Mouse (Mus musculus): ENCODE data around the gene 1810062G17Rik. TPM values are rescaled to one million over a fixed set of nuclear protein-coding genes. Genes with fewer than 3 reads are reported as not detected.

Gene 1810062G17Rik
- total RNA-seq, 2 experiments from 2014 or later, result not detected

GRCm38 (mm10) chr3:36499418-36499817 lies 23.7 kb downstream of the 1810062G17Rik start:
- ATAC-seq (replicated peaks; ENCODE audit: low FRiP score, poor library complexity, severe bottlenecking), result no peak

GRCm38 (mm10) chr3:36500976-36501375 lies 25.2 kb downstream of the 1810062G17Rik start:
- ATAC-seq (replicated peaks; ENCODE audit: low FRiP score, poor library complexity, severe bottlenecking), result no peak

GRCm38 (mm10) chr3:36501546-36501945 lies 25.8 kb downstream of the 1810062G17Rik start:
- no peak for ATAC-seq (replicated peaks; ENCODE audit: low FRiP score, poor library complexity, severe bottlenecking)

- ATAC-seq (replicated peaks; ENCODE audit: low FRiP score, poor library complexity, severe bottlenecking), result no peak
Measured at GRCm38 (mm10) chr3:36505306-36505705, 29.6 kb downstream of the 1810062G17Rik start.

- ATAC-seq (replicated peaks; ENCODE audit: low FRiP score, poor library complexity, severe bottlenecking), result no peak
Measured at GRCm38 (mm10) chr3:36505809-36506735, 30.3 kb downstream of the 1810062G17Rik start.

- no peak for ATAC-seq (replicated peaks; ENCODE audit: low FRiP score, poor library complexity, severe bottlenecking)
Measured at GRCm38 (mm10) chr3:36511491-36511890, 35.8 kb downstream of the 1810062G17Rik start.

GRCm38 (mm10) chr3:36516196-36516595 lies 40.5 kb downstream of the 1810062G17Rik start:
- no peak for ATAC-seq (replicated peaks; ENCODE audit: low FRiP score, poor library complexity, severe bottlenecking)

- ATAC-seq (replicated peaks; ENCODE audit: low FRiP score, poor library complexity, severe bottlenecking), result no peak
Measured at GRCm38 (mm10) chr3:36521073-36522060, 45.6 kb downstream of the 1810062G17Rik start, which contains the start of gene Gm11549. Gene Gm11549 (minus strand): TSS chr3:36521813.

GRCm38 (mm10) chr3:36522137-36522536 lies 46.4 kb downstream of the 1810062G17Rik start:
- no peak for ATAC-seq (replicated peaks; ENCODE audit: low FRiP score, poor library complexity, severe bottlenecking)

GRCm38 (mm10) chr3:36524466-36524865 lies 48.7 kb downstream of the 1810062G17Rik start:
- ATAC-seq (replicated peaks; ENCODE audit: low FRiP score, poor library complexity, severe bottlenecking), result no peak

GRCm38 (mm10) chr3:36530345-36530744 lies 54.6 kb downstream of the 1810062G17Rik start:
- no peak for ATAC-seq (replicated peaks; ENCODE audit: low FRiP score, poor library complexity, severe bottlenecking)

- no peak for ATAC-seq (replicated peaks; ENCODE audit: low FRiP score, poor library complexity, severe bottlenecking)
Measured at GRCm38 (mm10) chr3:36530781-36531180, 55.0 kb downstream of the 1810062G17Rik start.

- no peak for ATAC-seq (replicated peaks; ENCODE audit: low FRiP score, poor library complexity, severe bottlenecking)
Measured at GRCm38 (mm10) chr3:36531242-36531641, 55.5 kb downstream of the 1810062G17Rik start.

Other genes starting within 250 kb of the 1810062G17Rik start
- 64.0 and 65.2 TPM in 2 replicates for gene Anxa5, start within 50 bp of the 1810062G17Rik start, total RNA-seq (2015; ENCODE audit: low replicate concordance)
- gene Anxa5, start within 50 bp of the 1810062G17Rik start, total RNA-seq (2017; ENCODE audit: low replicate concordance), result 34.4 and 48.9 TPM in 2 replicates
- not detected in 2 replicates for gene Gm11549, start 45.9 kb downstream of the 1810062G17Rik start, total RNA-seq (2015; ENCODE audit: low replicate concordance)
- not detected in 2 replicates for gene Gm11549, start 45.9 kb downstream of the 1810062G17Rik start, total RNA-seq (2017; ENCODE audit: low replicate concordance)
- gene Exosc9, start 76.7 kb downstream of the 1810062G17Rik start, total RNA-seq (2015; ENCODE audit: low replicate concordance), result 8.3 and 29.0 TPM in 2 replicates
- gene Exosc9, start 76.7 kb downstream of the 1810062G17Rik start, total RNA-seq (2017; ENCODE audit: low replicate concordance), result 22.2 and 41.8 TPM in 2 replicates
- gene Ccna2, start 96.2 kb downstream of the 1810062G17Rik start, total RNA-seq (2015; ENCODE audit: low replicate concordance), result 116 and 159 TPM in 2 replicates
- gene Ccna2, start 96.2 kb downstream of the 1810062G17Rik start, total RNA-seq (2017; ENCODE audit: low replicate concordance), result 147 and 151 TPM in 2 replicates
- gene Bbs7, start 137.5 kb downstream of the 1810062G17Rik start, total RNA-seq (2015; ENCODE audit: low replicate concordance), result 1.3 and 3.3 TPM in 2 replicates
- gene Bbs7, start 137.5 kb downstream of the 1810062G17Rik start, total RNA-seq (2017; ENCODE audit: low replicate concordance), result 2.6 and 4.2 TPM in 2 replicates
- gene Trpc3, start 214.2 kb downstream of the 1810062G17Rik start, total RNA-seq (2015; ENCODE audit: low replicate concordance), result not detected in 2 replicates
- not detected in 2 replicates for gene Trpc3, start 214.2 kb downstream of the 1810062G17Rik start, total RNA-seq (2017; ENCODE audit: low replicate concordance)